Mouse (Mus musculus) cerebellum, postnatal 25 days (tissue): ENCODE data around the gene Cyp19a1.

ENCODE experiments used
- DNase-seq, 2 experiments: peaks; one replicate each; pipeline ENCODE4 v3.0.0; 2021; ENCODE audit warnings: mixed read lengths in 2 of 2

The Cyp19a1 gene

GRCm38 (mm10) chr9:54168425-54168824 is 99.5 kb downstream of the Cyp19a1 start:
- DNase-seq, result no peak

DNA sequence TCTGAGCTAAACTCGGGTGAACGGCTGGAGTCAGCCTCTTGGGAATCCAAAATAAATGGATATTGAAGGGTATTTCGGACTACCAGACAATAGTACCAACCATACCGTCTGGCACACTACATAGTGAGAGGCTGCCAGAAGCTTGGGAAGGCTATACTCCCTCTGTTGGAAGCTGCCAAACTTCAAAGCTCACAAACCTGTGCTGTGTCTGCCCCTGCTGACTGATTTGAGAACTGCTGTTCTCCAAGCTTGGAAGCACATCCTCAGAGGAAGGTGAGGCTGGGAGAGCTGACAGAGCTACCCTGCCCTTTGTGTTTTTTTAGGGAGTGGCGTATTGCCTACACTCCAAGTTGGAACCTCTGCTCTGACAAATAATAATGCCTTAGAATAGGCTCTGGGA is 104.8 kb downstream of the Cyp19a1 start:
- DNase-seq, result no peak

- DNase-seq, result no peak
Measured at GRCm38 (mm10) chr9:54153679-54154078, 114.2 kb downstream of the Cyp19a1 start.

DNA sequence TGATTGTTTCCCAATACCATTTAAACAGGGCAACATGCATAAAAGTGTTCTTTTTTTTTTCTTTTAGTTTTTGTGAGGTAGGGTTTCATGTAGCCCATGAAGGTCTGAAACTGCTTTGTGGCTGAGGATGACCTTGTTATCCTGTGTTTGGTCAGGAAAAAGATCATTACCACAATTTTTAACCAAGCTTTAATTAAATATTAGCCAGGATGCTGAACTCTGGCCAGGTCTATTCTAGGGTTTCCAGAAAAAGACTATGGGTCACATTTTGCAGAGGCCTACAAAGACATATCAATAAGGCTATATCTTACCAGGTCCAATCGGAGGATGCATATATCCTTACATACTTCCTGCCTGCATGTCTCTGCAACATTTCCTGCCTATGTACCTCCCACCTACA is 128.7 kb downstream of the Cyp19a1 start:
- DNase-seq, result no peak
